10 mouse cellular contexts compared by ENCODE assay signal in genomic region chr2:58155271-58156107, GRCm38 (mm10). TPM values are rescaled to one million over a fixed set of nuclear protein-coding genes. Genes with fewer than 3 reads are reported as not detected.
A peak's percentile ranks its signal among the peaks of the same experiment; 100 is the strongest.
DNase-seq lines count a peak whose midpoint lies in the region; ATAC-seq and TF ChIP-seq lines count a peak whose summit lies in the region.
"Had no signal": no experiment of that assay in that cellular context is flagged by ENCODE, and none has a peak within 500 bp of the region (broad histone marks: within the 10 kb centered on the region; RNA-seq: fewer than 3 reads in every experiment).

No protein-coding gene starts in this region.

- no peaks in the 10 kb centered on the region for H3K36me3 ChIP-seq in lung, postnatal 0 days (ENCODE audit: insufficient read depth, low read length)
- peaks cover 15% of the 10 kb centered on the region for H3K36me3 ChIP-seq in thymus, adult 2 months (ENCODE audit: control insufficient read depth, insufficient read depth, low read length)
- no peaks in the 10 kb centered on the region for H3K36me3 ChIP-seq in kidney, embryonic 16.5 days (ENCODE audit: insufficient read depth, low read length)
- H3K36me3 ChIP-seq: midbrain, embryonic 10.5 days had no signal

- no peak overlapping the region for H3K27ac ChIP-seq in lung, postnatal 0 days (ENCODE audit: low read length)
- peak overlapping the region; percentile 98 for H3K27ac ChIP-seq in thymus, adult 2 months (ENCODE audit: control insufficient read depth, insufficient read depth, low read length)
- H3K27ac ChIP-seq in kidney, embryonic 16.5 days (ENCODE audit: low read length), result no peak overlapping the region
- H3K27ac ChIP-seq: midbrain, embryonic 10.5 days had no signal

- WGBS in lung, postnatal 0 days, result 53% methylated on average over 7 of the region's 7 CpGs
- 43% methylated on average over 7 of the region's 7 CpGs for WGBS in large intestine, adult 2 months
- 12% methylated on average over 7 of the region's 7 CpGs for WGBS in thymus, adult 2 months
- WGBS in kidney, embryonic 16.5 days, result 74% methylated on average over 7 of the region's 7 CpGs

- H3K4me3 ChIP-seq in lung, postnatal 0 days (ENCODE audit: low read depth, low read length), result no peak overlapping the region
- H3K4me3 ChIP-seq in thymus, adult 2 months (ENCODE audit: control insufficient read depth, insufficient read depth, low read length), result no peak overlapping the region
- H3K4me3 ChIP-seq in kidney, embryonic 16.5 days (ENCODE audit: low read length), result no peak overlapping the region
- H3K4me3 ChIP-seq: midbrain, embryonic 10.5 days had no signal

- H3K27me3 ChIP-seq in lung, postnatal 0 days (replicated peaks; ENCODE audit: insufficient read depth, low read length), result no peaks in the 10 kb centered on the region
- no peaks in the 10 kb centered on the region for H3K27me3 ChIP-seq in thymus, adult 2 months (ENCODE audit: control insufficient read depth, insufficient read depth, low read length)
- no peaks in the 10 kb centered on the region for H3K27me3 ChIP-seq in kidney, embryonic 16.5 days (ENCODE audit: insufficient read depth, low read length)

- no peak overlapping the region for H3K9ac ChIP-seq in lung, postnatal 0 days (replicated peaks; ENCODE audit: low read depth)
- no peak overlapping the region for H3K9ac ChIP-seq in kidney, embryonic 16.5 days (replicated peaks; ENCODE audit: low read length)

- no peak for TF ChIP-seq CTCF in lung, postnatal 0 days (IDR thresholded peaks at IDR 0.05)
- no peak for TF ChIP-seq CTCF in thymus, adult 2 months (IDR thresholded peaks at IDR 0.05; ENCODE audit: borderline replicate concordance, control insufficient read depth, extremely low read depth, insufficient read depth, low read length, poor library complexity)

- no peaks in the 10 kb centered on the region for H3K9me3 ChIP-seq in lung, postnatal 0 days (ENCODE audit: low read length)
- H3K9me3 ChIP-seq in kidney, embryonic 16.5 days (ENCODE audit: low read length), result no peaks in the 10 kb centered on the region
- H3K9me3 ChIP-seq: midbrain, embryonic 10.5 days had no signal

- no peak for TF ChIP-seq POLR2A in thymus, adult 2 months (IDR thresholded peaks at IDR 0.05; ENCODE audit: control insufficient read depth, extremely low read depth, insufficient read depth, low read length, poor library complexity)

- 0 out of 2 replicates have a peak overlapping the region, but pooled peaks have one; percentile 8 for H3K4me2 ChIP-seq in lung, postnatal 0 days (replicated peaks; ENCODE audit: low read depth, low read length)
- H3K4me2 ChIP-seq in kidney, embryonic 16.5 days (replicated peaks; ENCODE audit: low read depth, low read length), result no peak overlapping the region

- DNase-seq in lung, postnatal 0 days (ENCODE audit: low spot score), result no peak
- no peak for DNase-seq in lung, postnatal 4 days
- DNase-seq in c-Kit-positive CD71-positive TER-119-negative erythroid progenitor cells, embryonic 14.5 days (ENCODE audit: low read depth), result peak; percentile 19
- peak; percentile 28 for DNase-seq in large intestine, adult 2 months (ENCODE audit: low read depth, low spot score)
- DNase-seq in thymus, adult 2 months, result peak; percentile 49
- no peak for DNase-seq in layer of hippocampus, adult 8-10 months (ENCODE audit: low spot score in 2 of 2)
- no peak for DNase-seq in cerebellum, postnatal 25 days
- DNase-seq: adrenal gland, postnatal 14 days had no signal

- H3K4me1 ChIP-seq in lung, postnatal 0 days (ENCODE audit: insufficient read depth, low read depth, low read length), result no peaks in the 10 kb centered on the region
- peaks cover 11% of the 10 kb centered on the region for H3K4me1 ChIP-seq in thymus, adult 2 months (replicated peaks; ENCODE audit: control insufficient read depth, insufficient read depth, low read length)
- H3K4me1 ChIP-seq in kidney, embryonic 16.5 days (ENCODE audit: insufficient read depth, low read length), result peaks cover under 1% of the 10 kb centered on the region; the same call in 1 of the 2 replicates
- H3K4me1 ChIP-seq: midbrain, embryonic 10.5 days had no signal

- no peak for ATAC-seq in lung, postnatal 0 days
- no peak for ATAC-seq in kidney, embryonic 16.5 days (ENCODE audit: low FRiP score, low TSS enrichment)

- no peak for TF ChIP-seq EP300 in lung, postnatal 0 days (IDR thresholded peaks at IDR 0.05)

RNA-seq across cellular contexts. Expression of gene Cytip, which starts 39.8 kb away (rescaled TPM):
- 16.3 and 19.0 TPM in 2 replicates for polyA plus RNA-seq in lung, postnatal 0 days (2015; fragmentation: Nextera tagmentation; extraction: Ambion mirVana)
- polyA plus RNA-seq in large intestine, adult 2 months (2012; rRNA removed), result 16.5 and 31.0 TPM in 2 replicates
- 284 and 293 TPM in 2 replicates for polyA plus RNA-seq in thymus, adult 2 months (2012; rRNA removed)
- 1 to 10 TPM in 2 of 4 experiments, not detected in 2; 1.3 TPM for total RNA-seq in layer of hippocampus, adult 8-10 months (2022)
- polyA plus RNA-seq in kidney, embryonic 16.5 days (2015; fragmentation: Nextera tagmentation; extraction: Ambion mirVana), result 1.4 and 1.5 TPM in 2 replicates

Comparison
In these comparisons a context has a peak if more than half of its experiments do, and no peak if none do; other contexts are left out.
1. DNase-seq: peak in c-Kit-positive CD71-positive TER-119-negative erythroid progenitor cells, embryonic 14.5 days (single experiment), large intestine, adult 2 months (single experiment) and thymus, adult 2 months (single experiment); none in lung, postnatal 0 days (single experiment), lung, postnatal 4 days (0 of 2), layer of hippocampus, adult 8-10 months (0 of 2) and cerebellum, postnatal 25 days (0 of 2).